Mouse (Mus musculus) adrenal gland, adult (tissue): ENCODE data around the gene Prkar2a.
A peak's percentile ranks its signal among the peaks of the same experiment; 100 is the strongest.

Experiments
- DNase-seq, 2 experiments: peaks; one replicate each; pipeline ENCODE4 v3.0.0; 2022 to 2023; ENCODE audit warnings: low spot score in 1 of 2; ENCODE audit not compliant: inconsistent age in 2 of 2

The Prkar2a gene

DNA sequence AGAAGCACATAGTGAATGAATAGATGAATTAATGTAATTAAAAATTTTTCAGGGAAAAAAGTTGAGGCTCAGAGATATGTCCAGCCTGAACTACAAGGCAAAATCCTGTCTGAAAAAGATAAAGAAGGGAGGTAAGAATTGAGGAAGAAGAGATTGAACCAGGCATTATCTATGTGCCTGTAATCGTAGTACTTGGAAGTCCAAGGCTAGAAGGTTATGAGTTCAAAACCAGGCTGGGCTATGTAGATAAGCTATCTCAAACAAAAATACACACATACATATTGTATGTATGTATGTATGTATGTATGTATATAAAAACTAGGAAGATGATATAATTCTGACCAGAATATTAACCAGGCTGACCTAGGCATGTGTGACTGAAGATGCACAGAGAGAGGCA lies 103.2 kb downstream of the Prkar2a start:
- no peak for DNase-seq

GRCm38 (mm10) chr9:108792730-108793129 lies 103.6 kb downstream of the Prkar2a start:
- DNase-seq = no peak

- DNase-seq = no peak
Measured at GRCm38 (mm10) chr9:108795281-108795680, 106.2 kb downstream of the Prkar2a start.

GRCm38 (mm10) chr9:108795762-108796161 lies 106.6 kb downstream of the Prkar2a start:
- DNase-seq = peak; percentile 73 to 87

GRCm38 (mm10) chr9:108796351-108796981 lies 107.4 kb downstream of the Prkar2a start:
- DNase-seq = peak; percentile 64 to 82

DNA sequence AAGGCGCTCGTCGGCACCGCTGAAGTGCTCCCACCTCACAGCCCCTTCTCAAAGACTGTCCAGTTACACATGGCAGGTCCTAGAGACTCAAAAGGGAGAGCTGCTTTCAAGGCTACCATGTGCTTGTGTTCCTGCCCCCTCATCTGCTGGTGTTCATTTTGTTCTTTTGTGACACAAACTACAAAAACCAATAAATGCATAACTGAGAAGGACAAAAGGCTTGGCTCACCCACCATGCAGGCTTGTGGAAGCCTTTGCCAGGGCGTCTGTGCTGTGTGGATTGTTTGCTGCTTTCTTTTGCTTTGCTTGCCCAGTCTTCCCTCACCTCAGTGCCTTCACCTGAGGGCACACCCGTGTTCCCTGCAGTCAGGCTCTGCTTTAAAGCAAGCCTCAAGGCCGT lies 108.4 kb downstream of the Prkar2a start:
- no peak for DNase-seq

DNA sequence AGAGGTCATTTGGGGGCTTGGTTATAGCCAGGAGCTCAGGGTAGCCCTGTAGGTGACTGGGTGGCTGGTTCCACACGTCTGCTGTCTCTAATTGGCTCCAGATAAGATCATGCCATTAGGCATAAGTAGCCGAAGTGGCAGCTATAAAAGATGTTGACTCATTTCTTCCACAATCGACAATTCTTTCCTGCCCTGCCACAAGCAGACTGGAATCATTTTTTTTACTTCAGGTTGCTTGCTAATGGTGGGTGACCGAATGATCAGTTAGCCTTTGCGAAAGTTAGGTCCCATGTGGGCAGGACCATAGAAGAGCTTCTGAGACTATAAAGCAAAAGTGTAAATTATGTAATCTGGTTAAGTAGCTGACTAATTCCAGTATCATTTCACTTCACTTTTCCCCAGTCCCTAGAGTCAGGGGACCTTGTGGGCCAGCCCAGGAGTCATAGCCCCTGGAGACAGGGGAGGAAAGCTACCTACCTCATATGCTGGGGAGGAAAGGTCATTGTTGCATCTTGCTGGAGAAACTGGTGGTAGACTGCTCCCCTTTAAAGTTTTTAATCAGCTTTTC lies 109.5 kb downstream of the Prkar2a start:
- DNase-seq = peak in 1 of 2 experiments; percentile 39

DNA sequence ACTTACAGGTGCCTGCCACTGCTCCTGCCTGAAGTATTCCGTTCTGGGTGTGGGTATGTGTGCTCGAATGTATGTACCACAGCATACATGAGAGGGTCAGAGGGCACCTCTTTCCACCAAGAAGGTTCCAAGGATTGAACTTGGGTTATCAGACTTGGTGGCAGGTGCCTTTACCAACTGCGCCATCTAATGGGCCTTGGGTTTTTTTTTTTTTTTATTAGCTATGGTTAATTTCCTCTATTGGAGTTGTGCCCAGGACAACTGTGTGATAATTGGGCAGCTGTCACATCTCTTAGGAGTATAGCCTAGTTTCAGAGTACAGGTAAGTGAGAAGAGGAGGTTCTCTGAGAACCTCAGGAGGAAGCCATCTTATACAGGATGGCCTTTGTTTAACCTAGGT lies 110.5 kb downstream of the Prkar2a start:
- DNase-seq = peak in 1 of 2 experiments; percentile 34
